Mouse (Mus musculus): ENCODE data around the gene Cyp3a13.
"Not testable (repeated sequence)": the region's sequence is repeated elsewhere in the genome, so short reads cannot be mapped to it uniquely, and the experiment has no call there.

DNA sequence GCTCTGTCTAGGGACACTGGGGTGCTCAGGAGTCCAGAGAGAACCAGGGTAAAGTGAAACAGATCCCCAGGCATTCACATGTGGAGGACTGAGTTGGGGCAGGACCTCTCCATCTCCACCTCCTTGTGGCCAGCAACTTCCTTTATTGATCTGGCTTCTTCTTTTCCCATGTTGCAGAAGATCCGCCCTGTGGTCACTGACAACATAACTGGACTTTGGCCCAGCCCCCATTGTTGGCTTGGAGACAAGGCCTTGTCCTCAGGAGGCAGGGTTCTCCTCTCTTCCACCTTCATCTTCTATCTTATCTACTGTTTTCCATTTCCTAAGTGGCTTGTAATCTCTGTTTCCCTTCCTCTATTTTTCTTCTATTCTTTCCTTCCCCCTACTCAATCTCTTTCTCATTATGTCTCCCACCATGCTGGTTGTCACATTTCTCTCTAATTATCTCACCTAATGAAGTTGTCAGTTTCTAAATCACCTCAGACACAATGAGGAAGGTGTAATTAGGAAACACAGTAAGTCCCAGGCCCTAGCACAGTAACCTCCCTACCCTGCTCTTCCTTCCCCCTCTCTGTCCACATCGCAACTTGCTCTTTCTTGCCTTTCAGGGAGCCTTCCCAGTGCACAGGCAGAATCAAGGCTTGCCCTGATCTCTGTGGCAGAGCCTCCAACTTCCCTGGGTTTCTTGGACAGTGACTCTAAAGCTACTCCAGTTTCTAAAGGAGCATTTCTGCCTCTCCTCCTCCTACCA lies 63.3 kb downstream of the Cyp3a13 start, which contains the start of gene Pilrb1:
- TF ChIP-seq CTCF (IDR thresholded peaks at IDR 0.05); EP300 (IDR thresholded peaks at IDR 0.05; ENCODE audit: insufficient read depth, low read depth, low read length); POLR2A (IDR thresholded peaks at IDR 0.05; ENCODE audit: insufficient read depth, low read depth, low read length): not testable (repeated sequence)
